ENCODE assay signal across 8 mouse cellular contexts in genomic region chr9:67042813-67043207, GRCm38 (mm10). TPM values are rescaled to one million over a fixed set of nuclear protein-coding genes. Genes with fewer than 3 reads are reported as not detected.
DNase-seq lines count a peak whose midpoint lies in the region; ATAC-seq and TF ChIP-seq lines count a peak whose summit lies in the region.

No protein-coding gene starts in this region.

- no peak for ATAC-seq in embryonic facial prominence, embryonic 13.5 days (ENCODE audit: insufficient number of reproducible peaks, insufficient read depth, low FRiP score, low TSS enrichment, low read depth)
- ATAC-seq in intestine, embryonic 16.5 days, result no peak
- no peak for ATAC-seq in neural tube, embryonic 13.5 days (ENCODE audit: low read depth)

- DNase-seq in left cerebral cortex, adult 2 months (ENCODE audit: extremely low spot score in 1 of 2, low spot score in 2 of 2), result no peak
- no peak for DNase-seq in left cerebral cortex, adult 8-10 months (ENCODE audit: low spot score in 2 of 2)
- no peak for DNase-seq in right cerebral cortex, adult 2 months (ENCODE audit: low spot score in 2 of 2)
- DNase-seq in testis, postnatal 14 days (ENCODE audit: low spot score), result no peak
- DNase-seq in T-cell, adult 2 months (ENCODE audit: low spot score), result no peak

- peak overlapping the region; percentile 95 for H3K27ac ChIP-seq in left cerebral cortex, adult 2 months
- 0 out of 2 replicates have a peak overlapping the region, but pooled peaks have one; percentile 90 for H3K27ac ChIP-seq in embryonic facial prominence, embryonic 13.5 days
- H3K27ac ChIP-seq in intestine, embryonic 16.5 days (ENCODE audit: low read length), result peak overlapping the region; percentile 96
- peak overlapping the region; percentile 98 for H3K27ac ChIP-seq in neural tube, embryonic 13.5 days (replicated peaks)

- H3K4me1 ChIP-seq in embryonic facial prominence, embryonic 13.5 days, result peaks cover 82% of the 10 kb centered on the region
- H3K4me1 ChIP-seq in intestine, embryonic 16.5 days (ENCODE audit: control insufficient read depth, insufficient read depth, low read length), result peaks cover 59% of the 10 kb centered on the region
- H3K4me1 ChIP-seq in neural tube, embryonic 13.5 days (replicated peaks), result peaks cover 59% of the 10 kb centered on the region

- whole genome bisulfite sequencing in embryonic facial prominence, embryonic 13.5 days, result 21% methylated on average over 6 of the region's 6 CpGs
- 17% methylated on average over 6 of the region's 6 CpGs for WGBS in intestine, embryonic 16.5 days
- 17% methylated on average over 6 of the region's 6 CpGs for WGBS in neural tube, embryonic 13.5 days

- TF ChIP-seq CTCF in left cerebral cortex, adult 2 months (IDR thresholded peaks at IDR 0.05), result no peak

- H3K4me3 ChIP-seq in left cerebral cortex, adult 2 months, result peak overlapping the region; percentile 88
- H3K4me3 ChIP-seq in embryonic facial prominence, embryonic 13.5 days, result peak overlapping the region; percentile 75
- H3K4me3 ChIP-seq in intestine, embryonic 16.5 days (ENCODE audit: low read length), result peak overlapping the region; percentile 82
- H3K4me3 ChIP-seq in neural tube, embryonic 13.5 days, result peak overlapping the region; percentile 87

- peak overlapping the region; percentile 92 for H3K4me2 ChIP-seq in embryonic facial prominence, embryonic 13.5 days
- H3K4me2 ChIP-seq in intestine, embryonic 16.5 days (ENCODE audit: low read depth, low read length), result peak overlapping the region; percentile 88
- peak overlapping the region; percentile 75 for H3K4me2 ChIP-seq in neural tube, embryonic 13.5 days

- H3K9me3 ChIP-seq in embryonic facial prominence, embryonic 13.5 days, result no peaks in the 10 kb centered on the region
- no peaks in the 10 kb centered on the region for H3K9me3 ChIP-seq in intestine, embryonic 16.5 days (ENCODE audit: control insufficient read depth, low read length)
- no peaks in the 10 kb centered on the region for H3K9me3 ChIP-seq in neural tube, embryonic 13.5 days

- peak overlapping the region; percentile 88 for H3K9ac ChIP-seq in embryonic facial prominence, embryonic 13.5 days
- peak overlapping the region; percentile 95 for H3K9ac ChIP-seq in intestine, embryonic 16.5 days (ENCODE audit: low read depth, low read length)
- peak overlapping the region; percentile 94 for H3K9ac ChIP-seq in neural tube, embryonic 13.5 days

- H3K36me3 ChIP-seq in embryonic facial prominence, embryonic 13.5 days, result peaks cover 34% of the 10 kb centered on the region
- no peaks in the 10 kb centered on the region for H3K36me3 ChIP-seq in intestine, embryonic 16.5 days (ENCODE audit: control insufficient read depth, insufficient read depth, low read length)
- H3K36me3 ChIP-seq in neural tube, embryonic 13.5 days, result no peaks in the 10 kb centered on the region

- intact Hi-C loops in left cerebral cortex, adult 2 months (cut with DNase I), result loop anchor here (1.0 to 10.0 kb wide), 4 partner anchors 64 to 248 kb away; partner anchors contain the start of genes Aph1b, Aph1c and Rps27l

- no peaks in the 10 kb centered on the region for H3K27me3 ChIP-seq in embryonic facial prominence, embryonic 13.5 days
- H3K27me3 ChIP-seq in intestine, embryonic 16.5 days (replicated peaks; ENCODE audit: control insufficient read depth, insufficient read depth, low read length), result no peaks in the 10 kb centered on the region
- peaks cover 30% of the 10 kb centered on the region for H3K27me3 ChIP-seq in neural tube, embryonic 13.5 days

RNA-seq across cellular contexts. Expression of gene Tpm1, which starts 6.4 kb away (rescaled TPM):
- total RNA-seq in left cerebral cortex, adult 2 months (2021), result 100 to 1,000 TPM; 223 to 236 TPM
- total RNA-seq in left cerebral cortex, adult 8-10 months (2022), result 100 to 1,000 TPM; 208 to 237 (median 224) TPM
- polyA plus RNA-seq in embryonic facial prominence, embryonic 13.5 days (2015; fragmentation: Nextera tagmentation; extraction: Ambion mirVana), result 818 and 902 TPM in 2 replicates
- polyA plus RNA-seq in intestine, embryonic 16.5 days (2015; fragmentation: Nextera tagmentation; extraction: Ambion mirVana), result 1,080 and 1,114 TPM in 2 replicates
- polyA plus RNA-seq in neural tube, embryonic 13.5 days (2015; fragmentation: Nextera tagmentation; extraction: Ambion mirVana), result 209 and 261 TPM in 2 replicates
